Mouse (Mus musculus): Measurements from ENCODE around the gene Ebp. TPM values are rescaled to one million over a fixed set of nuclear protein-coding genes. Genes with fewer than 3 reads are reported as not detected.
A peak's percentile ranks its signal among the peaks of the same experiment; 100 is the strongest.

Gene Ebp
- polyA plus RNA-seq (2014; fragmentation: Nextera tagmentation; extraction: Ambion mirVana), result 24.4 and 37.4 TPM in 2 replicates

DNA sequence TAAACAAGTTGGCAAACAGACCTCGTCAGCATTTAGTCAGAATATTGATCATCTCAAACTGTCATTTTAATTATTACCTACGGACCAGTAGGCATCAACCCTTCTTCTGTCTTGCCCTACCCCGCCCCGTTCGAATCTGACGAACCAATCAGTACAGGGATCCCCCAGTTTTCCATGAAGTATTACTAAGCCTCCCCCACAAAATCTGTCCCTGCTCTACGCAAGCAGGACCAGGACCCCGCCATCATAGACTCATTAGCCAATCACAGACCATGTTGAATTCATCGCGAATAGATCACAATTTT lies at the start of gene Ebp:
Gene Ebp, minus strand, starts transcription at position 94 of the 305 bp plus-strand sequence.
- Histone ChIP-seq H3K27ac (ENCODE audit: low read depth, low read length) (0 out of 2 replicates have a peak within 1 kb of the TSS, but pooled peaks have one; percentile 29), H3K36me3 (ENCODE audit: control insufficient read depth, insufficient read depth, low read length) (no peaks in the 10 kb centered on the region), H3K9me3 (replicated peaks; ENCODE audit: control insufficient read depth, low read length) (no peaks in the 10 kb centered on the region), H3K9ac (ENCODE audit: low read depth, low read length) (peak within 1 kb of the TSS; percentile 70), H3K27me3 (ENCODE audit: control insufficient read depth, insufficient read depth, low read length) (no peaks in the 10 kb centered on the region), H3K4me1 (ENCODE audit: control insufficient read depth, insufficient read depth, low read length) (no peaks in the 10 kb centered on the region), H3K4me3 (ENCODE audit: low read depth, low read length) (peak within 1 kb of the TSS; percentile 60), H3K4me2 (peak within 1 kb of the TSS; percentile 74)
- 25% methylated on average over 10 of the region's 10 CpGs for WGBS (ENCODE audit: insufficient replicate concordance)
- no peak for ATAC-seq (replicated peaks; ENCODE audit: insufficient number of reproducible peaks, low FRiP score, low TSS enrichment)

- 69% methylated on average over 13 of the region's 13 CpGs for WGBS (ENCODE audit: insufficient replicate concordance)
- H3K4me1 ChIP-seq (ENCODE audit: control insufficient read depth, insufficient read depth, low read length), result no peaks in the 10 kb centered on the region
- no peaks in the 10 kb centered on the region for H3K27me3 ChIP-seq (ENCODE audit: control insufficient read depth, insufficient read depth, low read length)
- no peak overlapping the region for H3K27ac ChIP-seq (ENCODE audit: low read depth, low read length)
- no peak overlapping the region for H3K4me3 ChIP-seq (ENCODE audit: low read depth, low read length)
- no peaks in the 10 kb centered on the region for H3K9me3 ChIP-seq (replicated peaks; ENCODE audit: control insufficient read depth, low read length)
- H3K4me2 ChIP-seq, result no peak overlapping the region
- no peaks in the 10 kb centered on the region for H3K36me3 ChIP-seq (ENCODE audit: control insufficient read depth, insufficient read depth, low read length)
- ATAC-seq (replicated peaks; ENCODE audit: insufficient number of reproducible peaks, low FRiP score, low TSS enrichment), result no peak
- H3K9ac ChIP-seq (ENCODE audit: low read depth, low read length), result no peak overlapping the region
These were observed 45.6 kb upstream of the Ebp start for GRCm38 (mm10) chrX:8238804-8239395.

GRCm38 (mm10) chrX:8236704-8237103 lies 43.4 kb upstream of the Ebp start:
- no peak overlapping the region for H3K4me2 ChIP-seq
- no peaks in the 10 kb centered on the region for H3K4me1 ChIP-seq (ENCODE audit: control insufficient read depth, insufficient read depth, low read length)
- H3K9ac ChIP-seq (ENCODE audit: low read depth, low read length), result no peak overlapping the region
- H3K4me3 ChIP-seq (ENCODE audit: low read depth, low read length), result no peak overlapping the region
- no peaks in the 10 kb centered on the region for H3K9me3 ChIP-seq (replicated peaks; ENCODE audit: control insufficient read depth, low read length)
- no peak overlapping the region for H3K27ac ChIP-seq (ENCODE audit: low read depth, low read length)
- no peaks in the 10 kb centered on the region for H3K36me3 ChIP-seq (ENCODE audit: control insufficient read depth, insufficient read depth, low read length)
- no peaks in the 10 kb centered on the region for H3K27me3 ChIP-seq (ENCODE audit: control insufficient read depth, insufficient read depth, low read length)
- no peak for ATAC-seq (replicated peaks; ENCODE audit: insufficient number of reproducible peaks, low FRiP score, low TSS enrichment)
- 87% methylated on average over 2 of the region's 2 CpGs for WGBS (ENCODE audit: insufficient replicate concordance)

- Histone ChIP-seq H3K27ac (ENCODE audit: low read depth, low read length) (no peak overlapping the region), H3K36me3 (ENCODE audit: control insufficient read depth, insufficient read depth, low read length) (no peaks in the 10 kb centered on the region), H3K9me3 (replicated peaks; ENCODE audit: control insufficient read depth, low read length) (no peaks in the 10 kb centered on the region), H3K4me3 (ENCODE audit: low read depth, low read length) (no peak overlapping the region), H3K27me3 (ENCODE audit: control insufficient read depth, insufficient read depth, low read length) (no peaks in the 10 kb centered on the region), H3K4me2 (no peak overlapping the region), H3K4me1 (ENCODE audit: control insufficient read depth, insufficient read depth, low read length) (no peaks in the 10 kb centered on the region), H3K9ac (ENCODE audit: low read depth, low read length) (no peak overlapping the region)
- ATAC-seq (replicated peaks; ENCODE audit: insufficient number of reproducible peaks, low FRiP score, low TSS enrichment), result no peak
- whole genome bisulfite sequencing (ENCODE audit: insufficient replicate concordance), result 67% methylated on average over 3 of the region's 3 CpGs
These were observed 40.3 kb upstream of the Ebp start for GRCm38 (mm10) chrX:8233602-8234001.

GRCm38 (mm10) chrX:8230272-8230671 lies 37.0 kb upstream of the Ebp start:
- Histone ChIP-seq H3K9me3 (replicated peaks; ENCODE audit: control insufficient read depth, low read length) (no peaks in the 10 kb centered on the region), H3K4me2 (no peak overlapping the region), H3K36me3 (ENCODE audit: control insufficient read depth, insufficient read depth, low read length) (no peaks in the 10 kb centered on the region), H3K27me3 (ENCODE audit: control insufficient read depth, insufficient read depth, low read length) (no peaks in the 10 kb centered on the region), H3K4me3 (ENCODE audit: low read depth, low read length) (no peak overlapping the region), H3K9ac (ENCODE audit: low read depth, low read length) (no peak overlapping the region), H3K27ac (ENCODE audit: low read depth, low read length) (no peak overlapping the region), H3K4me1 (ENCODE audit: control insufficient read depth, insufficient read depth, low read length) (no peaks in the 10 kb centered on the region)
- 79% methylated on average over 4 of the region's 4 CpGs for WGBS (ENCODE audit: insufficient replicate concordance)
- ATAC-seq (replicated peaks; ENCODE audit: insufficient number of reproducible peaks, low FRiP score, low TSS enrichment), result no peak

- no peaks in the 10 kb centered on the region for H3K4me1 ChIP-seq (ENCODE audit: control insufficient read depth, insufficient read depth, low read length)
- 66% methylated on average over 7 of the region's 7 CpGs for WGBS (ENCODE audit: insufficient replicate concordance)
These were observed 30.2 kb upstream of the Ebp start for GRCm38 (mm10) chrX:8223473-8223872.

DNA sequence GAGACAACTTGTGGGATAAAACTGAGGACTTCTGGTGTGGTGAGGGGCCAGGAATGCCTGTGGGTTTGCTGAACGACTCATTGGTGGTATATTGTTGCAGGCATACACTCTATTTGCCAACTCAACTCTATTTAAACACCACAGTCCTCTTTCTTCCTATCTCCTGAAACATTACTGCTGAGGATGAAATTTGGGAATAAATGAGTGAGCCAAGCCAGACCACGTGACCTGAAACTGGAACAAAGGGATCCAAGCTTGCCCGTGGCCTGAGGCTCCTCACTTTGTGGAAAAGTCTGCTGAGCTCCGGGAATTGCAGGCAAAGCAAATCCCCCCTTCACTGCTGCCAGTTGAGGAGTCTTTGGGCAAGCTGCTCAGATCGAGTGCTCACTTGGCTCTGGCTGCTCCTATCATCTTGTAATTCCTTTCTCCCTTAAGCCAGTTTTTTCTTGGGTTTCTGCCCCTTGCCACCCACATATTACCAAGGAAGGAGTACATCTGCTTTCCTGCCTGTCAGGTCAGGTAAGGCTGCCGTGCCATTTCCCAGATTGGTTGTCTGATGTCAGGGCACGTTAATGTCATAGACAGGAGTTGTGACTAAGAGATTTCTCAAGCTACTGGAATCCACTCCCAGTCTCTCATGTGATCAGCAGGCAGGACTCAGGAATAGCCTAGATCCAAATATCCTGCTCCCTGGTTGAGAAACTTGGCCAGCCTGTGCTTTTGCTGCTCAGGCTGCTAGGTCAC lies 29.5 kb upstream of the Ebp start:
- Histone ChIP-seq H3K27ac (ENCODE audit: low read depth, low read length) (no peak overlapping the region), H3K4me2 (no peak overlapping the region), H3K9me3 (replicated peaks; ENCODE audit: control insufficient read depth, low read length) (no peaks in the 10 kb centered on the region), H3K36me3 (ENCODE audit: control insufficient read depth, insufficient read depth, low read length) (no peaks in the 10 kb centered on the region), H3K27me3 (ENCODE audit: control insufficient read depth, insufficient read depth, low read length) (peaks cover 2% of the 10 kb centered on the region; the same call in 1 of the 2 replicates), H3K4me3 (ENCODE audit: low read depth, low read length) (no peak overlapping the region), H3K9ac (ENCODE audit: low read depth, low read length) (no peak overlapping the region), H3K4me1 (ENCODE audit: control insufficient read depth, insufficient read depth, low read length) (no peaks in the 10 kb centered on the region)
- WGBS (ENCODE audit: insufficient replicate concordance), result 51% methylated on average over 7 of the region's 7 CpGs
- ATAC-seq (replicated peaks; ENCODE audit: insufficient number of reproducible peaks, low FRiP score, low TSS enrichment), result no peak

More at GRCm38 (mm10) chrX:8223473-8223872, 30.2 kb upstream of the Ebp start:
- peaks cover 2% of the 10 kb centered on the region; the same call in 1 of the 2 replicates for H3K27me3 ChIP-seq (ENCODE audit: control insufficient read depth, insufficient read depth, low read length)
- no peak for ATAC-seq (replicated peaks; ENCODE audit: insufficient number of reproducible peaks, low FRiP score, low TSS enrichment)
- H3K36me3 ChIP-seq (ENCODE audit: control insufficient read depth, insufficient read depth, low read length), result no peaks in the 10 kb centered on the region
- H3K4me2 ChIP-seq, result no peak overlapping the region
- no peak overlapping the region for H3K4me3 ChIP-seq (ENCODE audit: low read depth, low read length)
- H3K9ac ChIP-seq (ENCODE audit: low read depth, low read length), result no peak overlapping the region
- H3K9me3 ChIP-seq (replicated peaks; ENCODE audit: control insufficient read depth, low read length), result no peaks in the 10 kb centered on the region
- H3K27ac ChIP-seq (ENCODE audit: low read depth, low read length), result no peak overlapping the region

- no peak overlapping the region for H3K4me3 ChIP-seq (ENCODE audit: low read depth, low read length)
- H3K9me3 ChIP-seq (replicated peaks; ENCODE audit: control insufficient read depth, low read length), result no peaks in the 10 kb centered on the region
- H3K4me1 ChIP-seq (ENCODE audit: control insufficient read depth, insufficient read depth, low read length), result no peaks in the 10 kb centered on the region
- no peak overlapping the region for H3K9ac ChIP-seq (ENCODE audit: low read depth, low read length)
- no peak overlapping the region for H3K27ac ChIP-seq (ENCODE audit: low read depth, low read length)
- peaks cover 2% of the 10 kb centered on the region; the same call in 1 of the 2 replicates for H3K27me3 ChIP-seq (ENCODE audit: control insufficient read depth, insufficient read depth, low read length)
- H3K36me3 ChIP-seq (ENCODE audit: control insufficient read depth, insufficient read depth, low read length), result no peaks in the 10 kb centered on the region
- no peak overlapping the region for H3K4me2 ChIP-seq
- WGBS (ENCODE audit: insufficient replicate concordance), result 57% methylated on average over 3 of the region's 3 CpGs
- no peak for ATAC-seq (replicated peaks; ENCODE audit: insufficient number of reproducible peaks, low FRiP score, low TSS enrichment)
These were observed 29.0 kb upstream of the Ebp start for GRCm38 (mm10) chrX:8222296-8222677.

- Histone ChIP-seq H3K36me3 (ENCODE audit: control insufficient read depth, insufficient read depth, low read length) (no peaks in the 10 kb centered on the region), H3K27ac (ENCODE audit: low read depth, low read length) (no peak overlapping the region), H3K9me3 (replicated peaks; ENCODE audit: control insufficient read depth, low read length) (no peaks in the 10 kb centered on the region), H3K4me1 (ENCODE audit: control insufficient read depth, insufficient read depth, low read length) (no peaks in the 10 kb centered on the region), H3K27me3 (ENCODE audit: control insufficient read depth, insufficient read depth, low read length) (peaks cover 2% of the 10 kb centered on the region; the same call in 1 of the 2 replicates), H3K9ac (ENCODE audit: low read depth, low read length) (no peak overlapping the region), H3K4me2 (no peak overlapping the region), H3K4me3 (ENCODE audit: low read depth, low read length) (no peak overlapping the region)
- 20% methylated on average over 8 of the region's 8 CpGs for WGBS (ENCODE audit: insufficient replicate concordance)
- ATAC-seq (replicated peaks; ENCODE audit: insufficient number of reproducible peaks, low FRiP score, low TSS enrichment), result no peak
These were observed 26.3 kb upstream of the Ebp start for GRCm38 (mm10) chrX:8219651-8220050.
